ENCODE assay signal across 10 mouse cellular contexts in the genomic region with DNA sequence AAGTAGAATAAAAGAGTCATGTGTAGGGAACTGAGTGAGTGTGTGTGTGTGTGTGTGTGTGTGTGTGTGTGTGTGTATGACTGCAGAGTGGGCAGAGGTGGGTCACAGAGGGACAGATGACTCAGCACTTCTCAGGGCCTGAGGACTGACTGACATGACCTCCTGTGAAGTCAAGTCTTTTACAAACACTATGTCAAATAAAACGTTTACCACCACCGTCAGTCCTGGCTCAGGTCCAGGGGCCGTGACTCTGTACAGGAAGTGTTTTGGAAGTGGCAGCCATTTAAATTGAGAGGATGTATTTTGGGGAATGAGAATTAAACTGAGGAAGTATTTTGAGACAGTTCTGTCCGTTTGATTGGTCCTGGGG. TPM values are rescaled to one million over a fixed set of nuclear protein-coding genes. Genes with fewer than 3 reads are reported as not detected.
DNase-seq lines count a peak whose midpoint lies in the region; ATAC-seq lines count a peak whose summit lies in the region.
"Had no signal": no experiment of that assay in that cellular context is flagged by ENCODE, and none has a peak within 500 bp of the region (broad histone marks: within the 10 kb centered on the region; RNA-seq: fewer than 3 reads in every experiment).

No protein-coding gene starts in this region.

- H3K4me1 ChIP-seq in heart, embryonic 13.5 days, result peaks cover 67% of the 10 kb centered on the region
- H3K4me1 ChIP-seq in heart, embryonic 11.5 days (ENCODE audit: control insufficient read depth, insufficient read depth, low read length), result peaks cover 22% of the 10 kb centered on the region
- H3K4me1 ChIP-seq in forebrain, embryonic 16.5 days (replicated peaks; ENCODE audit: control insufficient read depth, insufficient read depth, low read length), result no peaks in the 10 kb centered on the region; the same call in 1 of the 2 replicates
- H3K4me1 ChIP-seq in midbrain, embryonic 14.5 days (ENCODE audit: control insufficient read depth, insufficient read depth, low read length), result no peaks in the 10 kb centered on the region

- no peak for ATAC-seq in heart, embryonic 13.5 days (ENCODE audit: extremely low read depth, insufficient number of reproducible peaks, low FRiP score, low TSS enrichment)
- ATAC-seq in heart, embryonic 11.5 days (replicated peaks; ENCODE audit: insufficient number of reproducible peaks, low FRiP score, low TSS enrichment), result no peak
- no peak for ATAC-seq in forebrain, embryonic 16.5 days
- no peak for ATAC-seq in midbrain, embryonic 14.5 days (ENCODE audit: low FRiP score, low TSS enrichment)
- ATAC-seq: hindbrain, postnatal 0 days; Patski had no signal

- H3K4me2 ChIP-seq in heart, embryonic 13.5 days, result no peak overlapping the region
- no peak overlapping the region for H3K4me2 ChIP-seq in heart, embryonic 11.5 days
- H3K4me2 ChIP-seq in forebrain, embryonic 16.5 days (ENCODE audit: low read length), result no peak overlapping the region
- H3K4me2 ChIP-seq in midbrain, embryonic 14.5 days (ENCODE audit: low read length), result no peak overlapping the region

- DNase-seq in ZHBTc4 (ENCODE audit: low read depth, low spot score), result peak; percentile 13
- DNase-seq in kidney, postnatal 10 days, result peak; percentile 74
- DNase-seq in lung, postnatal 25 days (ENCODE audit: low spot score), result peak; percentile 43
- no peak for DNase-seq in left cerebral cortex, postnatal 25 days (ENCODE audit: low spot score in 2 of 2)
- no peak for DNase-seq in midbrain, embryonic 14.5 days

- WGBS in heart, embryonic 13.5 days, result 28% methylated on average over 4 of the region's 4 CpGs
- WGBS in heart, embryonic 11.5 days (ENCODE audit: insufficient replicate concordance), result 23% methylated on average over 4 of the region's 4 CpGs
- 51% methylated on average over 4 of the region's 4 CpGs for WGBS in forebrain, embryonic 16.5 days
- WGBS in midbrain, embryonic 14.5 days, result 46% methylated on average over 4 of the region's 4 CpGs

- H3K9ac ChIP-seq in heart, embryonic 13.5 days, result no peak overlapping the region
- no peak overlapping the region for H3K9ac ChIP-seq in heart, embryonic 11.5 days (ENCODE audit: low read depth, low read length)
- H3K9ac ChIP-seq in forebrain, embryonic 16.5 days (replicated peaks; ENCODE audit: low read depth, low read length), result no peak overlapping the region
- H3K9ac ChIP-seq in midbrain, embryonic 14.5 days (replicated peaks; ENCODE audit: low read length), result no peak overlapping the region

- H3K4me3 ChIP-seq in heart, embryonic 13.5 days, result no peak overlapping the region
- H3K4me3 ChIP-seq in heart, embryonic 11.5 days (ENCODE audit: low read depth, low read length), result no peak overlapping the region
- no peak overlapping the region for H3K4me3 ChIP-seq in forebrain, embryonic 16.5 days (replicated peaks; ENCODE audit: low read length)
- no peak overlapping the region for H3K4me3 ChIP-seq in midbrain, embryonic 14.5 days (replicated peaks; ENCODE audit: low read depth, low read length)

- H3K27ac ChIP-seq in heart, embryonic 13.5 days (replicated peaks), result peak overlapping the region; percentile 70
- H3K27ac ChIP-seq in heart, embryonic 11.5 days (ENCODE audit: low read depth, low read length), result no peak overlapping the region; the same call in 1 of the 2 replicates
- H3K27ac ChIP-seq in forebrain, embryonic 16.5 days (ENCODE audit: low read length), result no peak overlapping the region
- H3K27ac ChIP-seq in midbrain, embryonic 14.5 days (replicated peaks; ENCODE audit: low read depth, low read length), result no peak overlapping the region
- H3K27ac ChIP-seq: hindbrain, postnatal 0 days had no signal

- intact Hi-C loops in left cerebral cortex, postnatal 25 days (cut with DNase I), result no loop called here

- H3K36me3 ChIP-seq in heart, embryonic 13.5 days, result peaks cover 35% of the 10 kb centered on the region
- H3K36me3 ChIP-seq in heart, embryonic 11.5 days (ENCODE audit: control insufficient read depth, insufficient read depth, low read length), result 0 out of 2 replicates have a peak, but pooled peaks cover 5% of the 10 kb centered on the region
- H3K36me3 ChIP-seq in forebrain, embryonic 16.5 days (ENCODE audit: control insufficient read depth, insufficient read depth), result no peaks in the 10 kb centered on the region
- no peaks in the 10 kb centered on the region for H3K36me3 ChIP-seq in midbrain, embryonic 14.5 days (ENCODE audit: control insufficient read depth, insufficient read depth, low read length)

- no peaks in the 10 kb centered on the region for H3K27me3 ChIP-seq in heart, embryonic 13.5 days (replicated peaks)
- no peaks in the 10 kb centered on the region for H3K27me3 ChIP-seq in heart, embryonic 11.5 days (ENCODE audit: control insufficient read depth, insufficient read depth, low read length)
- H3K27me3 ChIP-seq in forebrain, embryonic 16.5 days (replicated peaks; ENCODE audit: control insufficient read depth, insufficient read depth, low read length), result no peaks in the 10 kb centered on the region
- H3K27me3 ChIP-seq in midbrain, embryonic 14.5 days (ENCODE audit: control insufficient read depth, insufficient read depth, low read length), result no peaks in the 10 kb centered on the region
- H3K27me3 ChIP-seq: Patski had no signal

- no peaks in the 10 kb centered on the region for H3K9me3 ChIP-seq in heart, embryonic 13.5 days
- H3K9me3 ChIP-seq in heart, embryonic 11.5 days (replicated peaks; ENCODE audit: control insufficient read depth, low read length), result no peaks in the 10 kb centered on the region
- H3K9me3 ChIP-seq in forebrain, embryonic 16.5 days (ENCODE audit: control insufficient read depth, low read length), result no peaks in the 10 kb centered on the region
- no peaks in the 10 kb centered on the region for H3K9me3 ChIP-seq in midbrain, embryonic 14.5 days (ENCODE audit: control insufficient read depth, low read length)

RNA-seq across cellular contexts. Expression of gene Mettl14, which starts 52.9 kb away (rescaled TPM):
- 17.9 and 18.8 TPM in 2 replicates for polyA plus RNA-seq in heart, embryonic 13.5 days (2015; fragmentation: Nextera tagmentation; extraction: Ambion mirVana)
- polyA plus RNA-seq in heart, embryonic 11.5 days (2014; fragmentation: Nextera tagmentation; extraction: Ambion mirVana), result 17.9 and 22.4 TPM in 2 replicates
- polyA plus RNA-seq in forebrain, embryonic 16.5 days (2015; fragmentation: Nextera tagmentation; extraction: Ambion mirVana), result 29.1 and 30.8 TPM in 2 replicates
- 10 to 100 TPM; 13.5 to 15.2 TPM for total RNA-seq in left cerebral cortex, postnatal 25 days (2021)
- 14.6 and 20.4 TPM in 2 replicates for polyA plus RNA-seq in midbrain, embryonic 14.5 days (2014; fragmentation: Nextera tagmentation; extraction: Ambion mirVana)

Comparison
In these comparisons a context has a peak if more than half of its experiments do, and no peak if none do; other contexts are left out.
1. DNase-seq: peak in ZHBTc4 (single experiment), kidney, postnatal 10 days (single experiment) and lung, postnatal 25 days (single experiment); none in left cerebral cortex, postnatal 25 days (0 of 2) and midbrain, embryonic 14.5 days (single experiment).